Mouse (Mus musculus) limb, embryonic 11.5 days (tissue): Measurements from ENCODE around the gene Ly6g5b. TPM values are rescaled to one million over a fixed set of nuclear protein-coding genes. Genes with fewer than 3 reads are reported as not detected.
"Not testable (repeated sequence)": the region's sequence is repeated elsewhere in the genome, so short reads cannot be mapped to it uniquely, and the experiment has no call there.

Experiments used
- ATAC-seq: fragments of 200-750 bp; cut with Nextera tagmentation; 2 replicates; pipeline ENCODE4 v1.8.0; 2017; ENCODE audit warnings: low read depth; ENCODE audit not compliant: insufficient number of reproducible peaks, low FRiP score, low TSS enrichment
- DNase-seq: peaks from one replicate; pipeline ENCODE4 v3.0.0-alpha.2; 2015; ENCODE audit warnings: low spot score
- H3K27ac ChIP-seq: fragments of 300-500 bp; sonication (generic); replicated peaks from 2 replicates; pipeline ENCODE4 v1.5.1; 2014; ENCODE audit warnings: low read depth, mild to moderate bottlenecking, low read length
- H3K27me3 ChIP-seq: fragments of 300-500 bp; sonication (generic); 2 replicates; pipeline ENCODE4 v1.6.1; 2014; ENCODE audit warnings: mild to moderate bottlenecking, low read length, mixed read lengths; ENCODE audit not compliant: control insufficient read depth, insufficient read depth
- H3K36me3 ChIP-seq: fragments of 300-500 bp; sonication (generic); 2 replicates; pipeline ENCODE4 v1.6.1; 2014; ENCODE audit warnings: mild to moderate bottlenecking, low read length, moderate library complexity, mixed read lengths; ENCODE audit not compliant: control insufficient read depth, insufficient read depth
- H3K4me1 ChIP-seq: fragments of 300-500 bp; sonication (generic); 2 replicates; pipeline ENCODE4 v1.6.1; 2014; ENCODE audit warnings: low read length, mixed read lengths; ENCODE audit not compliant: control insufficient read depth, insufficient read depth
- H3K4me2 ChIP-seq: fragments of 300-500 bp; sonication (generic); 2 replicates; pipeline ENCODE4 v1.6.1; 2014; ENCODE audit warnings: low read depth, mild to moderate bottlenecking, moderate library complexity; ENCODE audit not compliant: severe bottlenecking
- H3K4me3 ChIP-seq: fragments of 300-500 bp; sonication (generic); 2 replicates; pipeline ENCODE4 v1.5.1; 2014; ENCODE audit warnings: low read depth, low read length
- H3K9ac ChIP-seq: fragments of 300-500 bp; sonication (generic); 2 replicates; pipeline ENCODE4 v1.6.1; 2014; ENCODE audit warnings: mild to moderate bottlenecking, low read length
- H3K9me3 ChIP-seq: fragments of 300-500 bp; sonication (generic); 2 replicates; pipeline ENCODE4 v1.6.1; 2016; ENCODE audit warnings: low read length; ENCODE audit not compliant: control insufficient read depth
- WGBS: fragments of 180-500 bp; shearing (Covaris S2); extraction: QIAGEN DNeasy Blood & Tissue Kit; methylation state at CpG from one replicate; pipeline ENCODE4 v1.1.7; 2014; 5-methylcytosine and 5-hydroxymethylcytosine counted together
- polyA plus RNA-seq: library from polyadenylated mRNA; unstranded; fragments of >200 nt; fragmentation: Nextera tagmentation; extraction: Ambion mirVana; gene quantifications from 2 replicates; pipeline ENCODE4 v1.2.1, GENCODE M21; 2014

The Ly6g5b gene
- polyA plus RNA-seq, 1 experiment from 2014 or later, result 0.75 TPM

DNA sequence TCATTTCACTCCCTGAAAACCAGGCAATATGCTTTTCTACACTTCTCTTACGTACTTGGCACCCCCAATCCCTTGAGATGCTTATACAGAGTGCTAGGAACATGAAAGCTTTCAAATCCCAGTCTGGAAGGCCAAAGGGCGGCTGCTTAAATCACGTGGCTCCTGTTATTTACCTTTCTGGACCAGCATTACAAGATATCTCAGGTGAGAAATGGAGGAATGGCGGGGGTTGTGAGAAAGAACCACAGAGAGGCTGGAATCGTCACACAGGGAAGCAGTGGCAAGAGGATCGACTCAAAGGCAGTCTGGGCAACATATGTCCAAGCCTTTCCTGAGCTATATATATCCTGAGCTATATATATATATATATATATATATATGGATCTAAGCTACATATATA lies 10.3 kb upstream of the Ly6g5b start:
- peak overlapping the region; percentile 81 for H3K4me2 ChIP-seq
- H3K27ac ChIP-seq, result no peak overlapping the region
- H3K9ac ChIP-seq, result peak overlapping the region; percentile 84; the same call in 1 of the 2 replicates
- 0 out of 2 replicates have a peak, but pooled peaks cover 3% of the 10 kb centered on the region for H3K36me3 ChIP-seq
- no peak for DNase-seq
- peak overlapping the region; percentile 66 for H3K4me3 ChIP-seq
- 29% methylated on average over 6 of the region's 6 CpGs for WGBS
- H3K9me3 ChIP-seq, result no peaks in the 10 kb centered on the region
- H3K4me1 ChIP-seq, result peaks cover 12% of the 10 kb centered on the region; the same call in 1 of the 2 replicates
- no peak for ATAC-seq
- H3K27me3 ChIP-seq, result no peaks in the 10 kb centered on the region

- no peaks in the 10 kb centered on the region for H3K9me3 ChIP-seq
- H3K9ac ChIP-seq, result no peak overlapping the region
- DNase-seq (no peak), ATAC-seq (no peak)
- WGBS, result 90% methylated on average over 1 of the region's 1 CpGs
- 0 out of 2 replicates have a peak, but pooled peaks cover 3% of the 10 kb centered on the region for H3K36me3 ChIP-seq
- H3K27me3 ChIP-seq, result no peaks in the 10 kb centered on the region
- H3K4me3 ChIP-seq, result no peak overlapping the region
- H3K27ac ChIP-seq, result no peak overlapping the region
- H3K4me1 ChIP-seq, result peaks cover 16% of the 10 kb centered on the region; the same call in 1 of the 2 replicates
- no peak overlapping the region for H3K4me2 ChIP-seq
Observed at GRCm38 (mm10) chr17:35125081-35125480, 9.9 kb upstream of the Ly6g5b start.

DNA sequence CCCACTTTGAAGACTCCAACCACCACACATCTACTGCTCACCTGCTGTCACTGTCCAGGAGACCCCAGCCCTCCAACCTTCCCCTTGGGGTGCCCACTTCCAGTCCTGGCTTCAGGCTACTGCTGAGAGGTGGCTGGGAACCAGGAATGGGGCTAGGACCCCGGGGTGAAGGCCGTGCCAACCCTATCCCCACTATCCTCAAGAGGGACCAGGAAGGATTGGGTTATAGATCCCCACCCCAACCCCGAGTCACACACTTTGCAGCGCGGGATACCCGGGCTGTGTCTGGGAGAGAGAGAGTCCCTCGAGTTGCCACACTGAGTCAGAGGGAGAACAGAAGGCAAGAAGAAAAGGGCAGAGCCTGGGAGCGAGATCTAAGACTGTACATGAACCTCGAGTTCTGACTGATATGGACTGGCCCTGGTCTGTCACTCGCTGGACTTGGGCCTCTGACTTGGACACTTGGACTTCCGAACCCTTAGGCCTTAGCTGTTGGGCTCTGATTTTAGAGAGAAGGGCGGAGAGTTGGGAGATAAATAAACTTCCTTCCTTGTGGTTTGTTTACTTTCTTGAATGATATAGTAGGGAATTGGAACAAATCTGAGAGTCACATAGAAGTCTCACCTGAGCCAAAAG lies 9.2 kb upstream of the Ly6g5b start:
- not testable (repeated sequence) for H3K4me3 ChIP-seq, H3K27me3 ChIP-seq, H3K9ac ChIP-seq, DNase-seq, H3K4me2 ChIP-seq, H3K9me3 ChIP-seq, ATAC-seq, H3K27ac ChIP-seq, H3K36me3 ChIP-seq
- H3K4me1 ChIP-seq, result peaks cover 19% of the 10 kb centered on the region; the same call in 1 of the 2 replicates
- WGBS, result 92% methylated on average over 12 of the region's 12 CpGs

DNA sequence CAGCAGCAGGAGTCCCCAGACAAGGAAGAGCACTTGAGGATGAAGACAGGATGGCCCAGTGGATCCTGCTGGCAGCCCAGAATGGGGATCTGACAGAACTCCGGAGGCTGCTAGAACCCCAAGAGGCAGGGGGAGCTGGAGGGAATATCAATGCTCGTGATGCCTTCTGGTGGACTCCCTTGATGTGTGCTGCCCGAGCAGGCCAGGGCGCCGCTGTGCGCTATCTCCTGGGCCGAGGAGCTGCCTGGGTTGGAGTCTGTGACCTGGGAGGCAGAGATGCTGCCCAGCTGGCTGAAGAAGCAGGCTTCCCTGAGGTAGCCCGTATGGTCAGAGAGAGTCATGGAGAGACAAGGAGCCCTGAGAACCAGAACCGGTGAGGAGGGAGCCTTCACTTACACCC lies 8.1 kb upstream of the Ly6g5b start:
- not testable (repeated sequence) for H3K36me3 ChIP-seq, DNase-seq, ATAC-seq, H3K9ac ChIP-seq, H3K9me3 ChIP-seq, H3K4me3 ChIP-seq, H3K27ac ChIP-seq, H3K27me3 ChIP-seq, H3K4me2 ChIP-seq
- 91% methylated on average over 9 of the region's 9 CpGs for WGBS
- H3K4me1 ChIP-seq, result peaks cover 19% of the 10 kb centered on the region; the same call in 1 of the 2 replicates

GRCm38 (mm10) chr17:35121871-35122303 lies 6.7 kb upstream of the Ly6g5b start, which contains the start of gene Csnk2b:
Gene Csnk2b (minus strand): TSS chr17:35122053.
- ATAC-seq (peak; percentile 18; the same call in 1 of the 2 replicates), DNase-seq (peak; percentile 66)
- Histone ChIP-seq H3K9ac (peak within 1 kb of the TSS; percentile 94), H3K27ac (peak within 1 kb of the TSS; percentile 36; the same call in 1 of the 2 replicates), H3K36me3 (peaks cover 17% of the 10 kb centered on the region), H3K4me1 (peaks cover 16% of the 10 kb centered on the region; the same call in 1 of the 2 replicates), H3K9me3 (no peaks in the 10 kb centered on the region), H3K4me3 (peak within 1 kb of the TSS; percentile 82), H3K27me3 (no peaks in the 10 kb centered on the region), H3K4me2 (peak within 1 kb of the TSS; percentile 98)
- under 1% methylated on average over 19 of the region's 19 CpGs for WGBS

- H3K36me3 ChIP-seq, result peaks cover 19% of the 10 kb centered on the region
- ATAC-seq (peak; percentile 91), DNase-seq (peak; percentile 98)
- H3K4me2 ChIP-seq, result peak within 1 kb of the TSS; percentile 98
- H3K9ac ChIP-seq, result peak within 1 kb of the TSS; percentile 94
- H3K27me3 ChIP-seq, result no peaks in the 10 kb centered on the region
- peak within 1 kb of the TSS; percentile 82 for H3K4me3 ChIP-seq
- peak within 1 kb of the TSS; percentile 36; the same call in 1 of the 2 replicates for H3K27ac ChIP-seq
- under 1% methylated on average over 50 of the region's 50 CpGs for WGBS
- no peaks in the 10 kb centered on the region for H3K9me3 ChIP-seq
- H3K4me1 ChIP-seq, result peaks cover 11% of the 10 kb centered on the region; the same call in 1 of the 2 replicates
Observed at GRCm38 (mm10) chr17:35121143-35121799, 6.0 kb upstream of the Ly6g5b start, which contains the start of gene Gpank1. Gene Gpank1 (plus strand): TSS chr17:35121455.

DNA sequence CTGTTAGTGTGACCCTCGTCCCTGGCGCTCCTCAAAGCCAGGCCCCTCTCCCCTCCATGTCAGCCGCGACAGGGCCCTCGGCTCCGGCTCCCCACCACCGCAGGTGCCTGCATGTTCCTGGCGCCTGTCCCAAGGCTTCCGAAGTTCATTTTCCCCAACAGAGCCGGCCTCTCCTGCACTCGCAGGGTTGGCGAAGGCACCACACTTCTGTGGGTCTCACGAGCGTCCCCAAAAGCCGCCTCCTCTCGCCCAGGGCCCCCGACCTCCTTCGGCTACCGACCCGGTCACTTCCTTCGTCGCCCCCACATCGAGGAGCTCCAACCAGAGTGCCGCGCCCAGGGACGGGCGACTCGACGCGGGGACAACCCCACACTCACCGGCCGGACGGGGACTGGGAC lies 5.5 kb upstream of the Ly6g5b start:
- H3K4me3 ChIP-seq, result peak overlapping the region; percentile 82
- WGBS, result under 1% methylated on average over 33 of the region's 33 CpGs
- peak overlapping the region; percentile 98 for H3K4me2 ChIP-seq
- no peak overlapping the region for H3K27ac ChIP-seq
- H3K9ac ChIP-seq, result peak overlapping the region; percentile 94
- H3K4me1 ChIP-seq, result peaks cover 11% of the 10 kb centered on the region; the same call in 1 of the 2 replicates
- H3K9me3 ChIP-seq, result no peaks in the 10 kb centered on the region
- peaks cover 23% of the 10 kb centered on the region for H3K36me3 ChIP-seq
- H3K27me3 ChIP-seq, result no peaks in the 10 kb centered on the region
- ATAC-seq (no peak), DNase-seq (no peak)

GRCm38 (mm10) chr17:35111774-35112173 lies 3.5 kb downstream of the Ly6g5b start:
- Histone ChIP-seq H3K9ac (no peak overlapping the region), H3K9me3 (no peaks in the 10 kb centered on the region), H3K4me3 (no peak overlapping the region), H3K27ac (no peak overlapping the region), H3K4me2 (no peak overlapping the region), H3K27me3 (no peaks in the 10 kb centered on the region), H3K36me3 (peaks cover 15% of the 10 kb centered on the region; the same call in 1 of the 2 replicates), H3K4me1 (no peaks in the 10 kb centered on the region)
- ATAC-seq, result no peak
- 88% methylated on average over 9 of the region's 9 CpGs for WGBS
- no peak for DNase-seq
